Mouse (Mus musculus) forebrain, embryonic 15.5 days (tissue): ENCODE results near the gene Vstm2l. TPM values are rescaled to one million over a fixed set of nuclear protein-coding genes. Genes with fewer than 3 reads are reported as not detected.

ENCODE experiments used
- ATAC-seq: fragments of 200-750 bp; cut with Nextera tagmentation; replicated peaks from 2 replicates; pipeline ENCODE4 v1.8.0; 2017; ENCODE audit warnings: mild to moderate bottlenecking, moderate TSS enrichment, moderate library complexity
- H3K27ac ChIP-seq: fragments of 300-500 bp; sonication (generic); replicated peaks from 2 replicates; pipeline ENCODE4 v1.5.1; 2015; ENCODE audit warnings: mild to moderate bottlenecking, inconsistent platforms
- H3K27me3 ChIP-seq: fragments of 300-500 bp; sonication (generic); 2 replicates; pipeline ENCODE4 v1.6.1; 2015; ENCODE audit warnings: inconsistent platforms
- H3K36me3 ChIP-seq: fragments of 300-500 bp; sonication (generic); 2 replicates; pipeline ENCODE4 v1.6.1; 2015; ENCODE audit warnings: mild to moderate bottlenecking, inconsistent platforms
- H3K4me1 ChIP-seq: fragments of 300-500 bp; sonication (generic); 2 replicates; pipeline ENCODE4 v1.6.1; 2015; ENCODE audit warnings: inconsistent platforms
- H3K4me2 ChIP-seq: fragments of 300-500 bp; sonication (generic); replicated peaks from 2 replicates; pipeline ENCODE4 v1.6.1; 2015; ENCODE audit warnings: mild to moderate bottlenecking, inconsistent platforms
- H3K4me3 ChIP-seq: fragments of 300-500 bp; sonication (generic); 2 replicates; pipeline ENCODE4 v1.5.1; 2015; ENCODE audit warnings: mild to moderate bottlenecking, inconsistent platforms
- H3K9ac ChIP-seq: fragments of 300-500 bp; sonication (generic); replicated peaks from 2 replicates; pipeline ENCODE4 v1.6.1; 2015; ENCODE audit warnings: mild to moderate bottlenecking, inconsistent platforms
- H3K9me3 ChIP-seq: fragments of 300-500 bp; sonication (generic); 2 replicates; pipeline ENCODE4 v1.6.1; 2016; ENCODE audit warnings: inconsistent platforms
- WGBS: fragments of 180-500 bp; shearing (Covaris S2); methylation state at CpG from one replicate; pipeline ENCODE4 v1.1.7; 2015; ENCODE audit warnings: mixed read lengths; 5-methylcytosine and 5-hydroxymethylcytosine counted together
- polyA plus RNA-seq: library from polyadenylated mRNA; unstranded; fragments of >200 nt; fragmentation: Nextera tagmentation; extraction: Ambion mirVana; gene quantifications from 2 replicates; pipeline ENCODE4 v1.2.1, GENCODE M21; 2015

Vstm2l gene
- polyA plus RNA-seq, 1 experiment from 2014 or later: 7.7 TPM

GRCm38 (mm10) chr2:157935444-157936171, 21.2 kb downstream of the Vstm2l start:
- Histone ChIP-seq H3K27ac (no peak overlapping the region), H3K4me2 (no peak overlapping the region), H3K36me3 (no peaks in the 10 kb centered on the region), H3K4me3 (no peak overlapping the region), H3K9ac (no peak overlapping the region), H3K9me3 (no peaks in the 10 kb centered on the region), H3K4me1 (peaks cover 5% of the 10 kb centered on the region), H3K27me3 (peaks cover 7% of the 10 kb centered on the region; the same call in 1 of the 2 replicates)
- no peak for ATAC-seq
- WGBS: 74% methylated on average over 11 of the region's 11 CpGs

- Histone ChIP-seq H3K4me1 (peaks cover 16% of the 10 kb centered on the region), H3K36me3 (no peaks in the 10 kb centered on the region), H3K4me2 (no peak overlapping the region), H3K4me3 (no peak overlapping the region), H3K9me3 (no peaks in the 10 kb centered on the region), H3K27ac (no peak overlapping the region), H3K9ac (no peak overlapping the region), H3K27me3 (peaks cover 15% of the 10 kb centered on the region; the same call in 1 of the 2 replicates)
- no peak for ATAC-seq
- WGBS: 85% methylated on average over 4 of the region's 4 CpGs
These were observed 22.2 kb downstream of the Vstm2l start for GRCm38 (mm10) chr2:157936676-157937075.

DNA sequence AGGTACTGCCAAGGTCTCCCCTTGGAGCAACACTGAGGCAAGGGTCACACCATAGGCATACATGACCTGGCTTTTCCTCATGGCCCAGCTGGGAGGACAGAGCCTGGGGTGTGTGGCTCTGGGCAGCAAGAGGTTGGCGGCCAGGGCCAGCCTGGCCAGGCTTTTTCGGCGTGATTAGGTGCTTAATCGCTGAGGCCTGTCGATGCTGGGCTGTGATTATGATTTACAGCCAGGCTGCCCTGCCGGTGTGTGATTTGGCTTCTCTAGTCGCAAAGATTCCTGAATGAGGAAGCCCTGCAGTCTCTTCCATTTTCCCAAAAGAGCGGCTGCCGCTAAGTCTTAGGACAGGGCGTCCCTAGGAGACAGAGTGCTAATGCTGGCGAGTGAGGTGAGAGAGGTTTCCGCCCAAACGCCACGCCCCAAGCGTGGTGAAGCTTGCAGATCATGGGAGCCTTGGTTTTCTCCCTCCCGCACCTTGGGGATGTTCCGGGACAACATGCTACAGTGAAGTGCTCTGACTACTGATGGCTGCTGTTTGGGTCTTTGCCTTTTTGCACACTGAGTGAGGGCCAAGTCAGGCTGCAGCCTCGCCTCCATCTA, 26.2 kb downstream of the Vstm2l start:
- Histone ChIP-seq H3K4me2 (peak overlapping the region; percentile 29), H3K9ac (no peak overlapping the region), H3K9me3 (no peaks in the 10 kb centered on the region), H3K27ac (no peak overlapping the region), H3K4me3 (no peak overlapping the region), H3K4me1 (peaks cover 32% of the 10 kb centered on the region), H3K36me3 (no peaks in the 10 kb centered on the region), H3K27me3 (peaks cover 19% of the 10 kb centered on the region; the same call in 1 of the 2 replicates)
- 6% methylated on average over 18 of the region's 18 CpGs for WGBS
- ATAC-seq: no peak

DNA sequence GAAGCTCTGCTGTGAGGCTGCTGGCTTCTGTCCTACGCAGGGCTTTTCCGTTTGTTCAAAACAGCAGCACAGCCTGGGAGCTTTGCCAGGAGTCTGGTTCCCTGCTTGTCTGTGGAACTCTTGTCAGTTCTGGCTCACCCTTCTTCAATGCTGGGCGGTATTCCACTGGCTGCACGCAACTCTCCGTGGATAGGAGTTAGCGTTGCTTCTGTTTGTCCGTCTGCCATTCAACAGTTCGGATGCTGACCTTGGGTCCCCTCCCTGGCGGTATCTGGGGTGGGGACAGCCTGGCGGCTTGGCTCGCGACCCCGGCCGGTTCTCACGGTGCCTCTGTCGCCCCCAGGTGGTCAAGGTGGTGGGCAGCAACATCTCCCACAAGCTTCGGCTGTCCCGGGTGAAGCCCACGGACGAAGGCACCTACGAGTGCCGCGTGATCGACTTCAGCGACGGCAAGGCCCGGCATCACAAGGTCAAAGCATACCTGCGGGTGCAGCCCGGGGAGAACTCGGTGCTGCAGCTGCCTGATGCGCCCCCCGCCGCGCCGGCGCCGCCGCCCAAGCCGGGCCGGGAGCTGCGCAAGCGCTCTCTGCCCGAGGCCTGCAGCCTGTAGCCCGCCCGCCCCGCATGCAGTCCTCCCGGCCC, 29.2 kb downstream of the Vstm2l start:
- peak overlapping the region; percentile 20 for H3K27ac ChIP-seq
- peak overlapping the region; percentile 95 for H3K4me2 ChIP-seq
- peaks cover 29% of the 10 kb centered on the region for H3K4me1 ChIP-seq
- H3K4me3 ChIP-seq: peak overlapping the region; percentile 52
- peak overlapping the region; percentile 68 for H3K9ac ChIP-seq
- H3K36me3 ChIP-seq: no peaks in the 10 kb centered on the region
- H3K9me3 ChIP-seq: no peaks in the 10 kb centered on the region
- peak; percentile 82 for ATAC-seq
- H3K27me3 ChIP-seq: peaks cover 19% of the 10 kb centered on the region; the same call in 1 of the 2 replicates
- under 1% methylated on average over 47 of the region's 47 CpGs for WGBS

DNA sequence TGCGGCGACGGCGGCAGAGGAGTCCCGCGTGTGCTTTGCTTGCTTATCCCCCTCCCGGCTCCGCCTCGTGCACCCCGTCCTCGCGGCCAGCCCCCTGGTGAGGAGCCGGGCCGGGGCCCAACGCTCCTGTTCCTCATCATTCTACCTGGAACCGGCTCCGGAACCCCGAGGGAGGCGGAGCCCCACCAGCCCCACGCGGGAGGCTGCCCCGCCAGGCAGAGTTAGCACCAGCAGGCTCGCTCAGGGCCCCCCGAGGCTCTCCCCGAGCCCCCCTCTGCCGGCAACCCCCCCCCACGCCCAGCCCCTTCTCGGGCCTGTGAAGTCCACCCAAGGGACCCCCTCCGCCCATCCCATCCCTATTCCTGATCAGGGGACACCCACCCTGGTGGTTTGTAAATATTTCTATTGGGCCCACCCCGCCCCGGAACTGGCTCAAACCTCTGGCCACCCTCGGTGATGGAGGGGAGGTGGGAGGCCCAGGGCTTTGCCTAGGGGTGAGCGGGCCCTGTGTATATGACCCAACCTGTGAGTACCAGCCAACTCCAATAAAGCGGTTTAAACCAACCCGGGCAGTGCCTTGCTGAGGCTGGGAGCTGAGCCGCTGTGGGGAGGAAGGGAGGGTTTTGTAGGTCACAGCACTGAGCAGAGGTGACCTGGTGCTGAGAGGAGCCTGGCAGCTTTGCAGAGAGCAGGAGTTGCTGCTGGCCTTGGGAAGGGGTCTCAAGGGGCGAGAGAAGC, 29.9 kb downstream of the Vstm2l start:
- Histone ChIP-seq H3K4me1 (peaks cover 29% of the 10 kb centered on the region), H3K4me2 (peak overlapping the region; percentile 95), H3K27me3 (peaks cover 19% of the 10 kb centered on the region; the same call in 1 of the 2 replicates), H3K4me3 (peak overlapping the region; percentile 52), H3K27ac (peak overlapping the region; percentile 20; the same call in 1 of the 2 replicates), H3K9me3 (no peaks in the 10 kb centered on the region), H3K36me3 (no peaks in the 10 kb centered on the region), H3K9ac (peak overlapping the region; percentile 68)
- WGBS: 10% methylated on average over 37 of the region's 37 CpGs
- ATAC-seq: peak; percentile 48

GRCm38 (mm10) chr2:157953978-157954377, 39.5 kb downstream of the Vstm2l start:
- no peak; the same call in 1 of the 2 replicates for ATAC-seq
- Histone ChIP-seq H3K4me1 (peaks cover 28% of the 10 kb centered on the region), H3K9ac (no peak overlapping the region), H3K4me2 (no peak overlapping the region), H3K4me3 (no peak overlapping the region), H3K9me3 (no peaks in the 10 kb centered on the region), H3K27me3 (no peaks in the 10 kb centered on the region), H3K27ac (peak overlapping the region; percentile 12; the same call in 1 of the 2 replicates), H3K36me3 (no peaks in the 10 kb centered on the region)
- 50% methylated on average over 5 of the region's 5 CpGs for WGBS

DNA sequence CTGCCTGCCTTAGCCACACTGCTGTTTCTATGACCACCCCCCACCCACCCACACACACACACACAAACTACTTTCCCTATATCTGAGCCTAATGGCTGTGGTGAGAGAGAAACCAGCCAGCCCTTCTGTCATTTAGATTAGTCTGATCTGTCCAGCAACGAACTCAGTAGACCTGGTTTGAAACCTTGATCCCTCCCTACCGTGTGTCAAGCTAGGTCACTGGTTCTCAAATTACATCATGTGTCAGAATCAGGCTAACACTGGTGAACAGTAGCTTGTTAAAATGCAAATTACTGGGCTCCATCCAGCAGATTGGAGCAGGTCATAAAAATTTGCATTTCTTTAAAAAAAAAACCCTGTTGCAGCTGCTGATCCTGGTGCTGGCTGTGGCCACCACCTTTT, 43.3 kb downstream of the Vstm2l start:
- WGBS: 4% methylated on average over 2 of the region's 2 CpGs
- H3K4me1 ChIP-seq: peaks cover 28% of the 10 kb centered on the region
- H3K36me3 ChIP-seq: no peaks in the 10 kb centered on the region
- H3K9ac ChIP-seq: no peak overlapping the region
- H3K4me3 ChIP-seq: no peak overlapping the region
- H3K9me3 ChIP-seq: no peaks in the 10 kb centered on the region
- 0 out of 2 replicates have a peak, but pooled peaks have one; percentile 53 for ATAC-seq
- no peak overlapping the region for H3K27ac ChIP-seq
- H3K27me3 ChIP-seq: no peaks in the 10 kb centered on the region
- no peak overlapping the region for H3K4me2 ChIP-seq

- WGBS: 13% methylated on average over 3 of the region's 3 CpGs
- no peak for ATAC-seq
These were observed 53.4 kb downstream of the Vstm2l start for GRCm38 (mm10) chr2:157967856-157968255.

DNA sequence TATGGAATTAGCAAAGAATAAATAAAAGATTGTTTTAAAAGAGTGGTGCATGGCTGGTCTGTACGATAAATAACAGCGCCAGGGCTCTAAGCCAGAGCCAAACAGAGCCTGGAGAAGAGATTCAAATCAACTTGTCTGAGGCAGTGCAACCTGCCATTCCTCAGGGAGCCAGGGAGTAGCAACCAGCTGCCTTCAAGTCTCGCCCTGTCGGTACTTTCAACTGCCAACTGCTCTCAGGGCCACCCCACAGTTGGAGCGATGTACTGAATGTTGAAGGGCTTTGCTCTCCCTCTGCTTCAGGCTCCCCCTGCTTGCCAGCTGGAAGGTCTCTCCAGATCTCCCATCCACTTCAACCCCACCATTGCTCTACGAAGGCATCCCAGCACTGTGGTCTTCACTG, 55.7 kb downstream of the Vstm2l start:
- H3K4me2 ChIP-seq: no peak overlapping the region
- no peak overlapping the region for H3K4me3 ChIP-seq
- H3K9me3 ChIP-seq: no peaks in the 10 kb centered on the region
- no peaks in the 10 kb centered on the region for H3K36me3 ChIP-seq
- H3K27me3 ChIP-seq: peaks cover 12% of the 10 kb centered on the region; the same call in 1 of the 2 replicates
- H3K9ac ChIP-seq: no peak overlapping the region
- 38% methylated on average over 6 of the region's 6 CpGs for WGBS
- H3K27ac ChIP-seq: peak overlapping the region; percentile 26
- H3K4me1 ChIP-seq: peaks cover 17% of the 10 kb centered on the region
- ATAC-seq: no peak; the same call in 1 of the 2 replicates

More at GRCm38 (mm10) chr2:157967856-157968255, 53.4 kb downstream of the Vstm2l start:
- H3K27ac ChIP-seq: no peak overlapping the region
- H3K9me3 ChIP-seq: no peaks in the 10 kb centered on the region
- H3K9ac ChIP-seq: no peak overlapping the region
- no peak overlapping the region for H3K4me3 ChIP-seq
- peaks cover 8% of the 10 kb centered on the region for H3K4me1 ChIP-seq
- H3K4me2 ChIP-seq: no peak overlapping the region
- H3K36me3 ChIP-seq: no peaks in the 10 kb centered on the region
- peaks cover 14% of the 10 kb centered on the region; the same call in 1 of the 2 replicates for H3K27me3 ChIP-seq

- Histone ChIP-seq H3K27ac (peak overlapping the region; percentile 26; the same call in 1 of the 2 replicates), H3K4me3 (no peak overlapping the region), H3K4me2 (no peak overlapping the region), H3K4me1 (peaks cover 23% of the 10 kb centered on the region), H3K36me3 (no peaks in the 10 kb centered on the region), H3K27me3 (peaks cover 11% of the 10 kb centered on the region; the same call in 1 of the 2 replicates), H3K9me3 (no peaks in the 10 kb centered on the region), H3K9ac (no peak overlapping the region)
- ATAC-seq: no peak
- WGBS: 7% methylated on average over 3 of the region's 3 CpGs
These were observed 56.2 kb downstream of the Vstm2l start for GRCm38 (mm10) chr2:157970669-157971068.
